Mouse (Mus musculus) liver, adult 2 months (tissue): ENCODE results near the gene Dnajc13. TPM values are rescaled to one million over a fixed set of nuclear protein-coding genes. Genes with fewer than 3 reads are reported as not detected.
A peak's percentile ranks its signal among the peaks of the same experiment; 100 is the strongest.

Experiments
- DNase-seq: peaks from one replicate; pipeline ENCODE4 v3.0.0-alpha.2; 2011; ENCODE audit warnings: low read depth, low spot score; ENCODE audit errors: extremely low read depth
- H3K27ac ChIP-seq: fragments of 200-500 bp; replicated peaks from 2 replicates; pipeline ENCODE4 v1.5.1; 2012; ENCODE audit warnings: low read depth, mild to moderate bottlenecking, control low read depth, inconsistent platforms, low read length; ENCODE audit not compliant: insufficient read depth
- H3K27me3 ChIP-seq: fragments of 200-500 bp; 2 replicates; pipeline ENCODE4 v1.6.1; 2012; ENCODE audit warnings: mild to moderate bottlenecking, moderate library complexity, low read length, inconsistent platforms; ENCODE audit not compliant: control insufficient read depth, insufficient read depth
- H3K36me3 ChIP-seq: fragments of 200-500 bp; 2 replicates; pipeline ENCODE4 v1.6.1; 2012; ENCODE audit warnings: low read length, inconsistent platforms; ENCODE audit not compliant: control insufficient read depth, insufficient read depth
- H3K4me1 ChIP-seq: fragments of 200-500 bp; 2 replicates; pipeline ENCODE4 v1.6.1; 2011; ENCODE audit warnings: low read length; ENCODE audit not compliant: control insufficient read depth, insufficient read depth
- H3K4me3 ChIP-seq: fragments of 200-500 bp; 2 replicates; pipeline ENCODE4 v1.5.1; 2011; ENCODE audit warnings: low read depth, mild to moderate bottlenecking, control low read depth, low read length, moderate library complexity; ENCODE audit not compliant: insufficient read depth
- H3K79me2 ChIP-seq: fragments of 200-500 bp; 2 replicates; pipeline ENCODE4 v1.6.1; 2012; ENCODE audit warnings: inconsistent platforms, mild to moderate bottlenecking, low read length, moderate library complexity; ENCODE audit not compliant: control insufficient read depth, insufficient read depth
- H3K9ac ChIP-seq: fragments of 200-500 bp; 2 replicates; pipeline ENCODE4 v1.6.1; 2012; ENCODE audit warnings: low read depth, mild to moderate bottlenecking, control low read depth, inconsistent platforms, low read length
- CTCF ChIP-seq: fragments of 200-500 bp; IDR thresholded peaks from 2 replicates; pipeline ENCODE4 v1.5.1; 2011; ENCODE audit warnings: low read depth, low read length, control low read depth
- POLR2A ChIP-seq: fragments of 200-500 bp; IDR thresholded peaks from 2 replicates; pipeline ENCODE4 v1.6.1; 2011; ENCODE audit warnings: low read length, control low read depth; ENCODE audit not compliant: insufficient read depth; ENCODE audit errors: extremely low read depth
- WGBS: fragments of 180-500 bp; shearing (Covaris S2); methylation state at CpG from one replicate; pipeline ENCODE4 v1.1.7; 2018; 5-methylcytosine and 5-hydroxymethylcytosine counted together
- polyA plus RNA-seq: library from polyadenylated mRNA; depleted of rRNA; stranded (reverse); fragments of >200 nt; gene quantifications from 2 replicates; pipeline ENCODE4 v1.2.3, GENCODE M21; 2012
- total RNA-seq: library from RNA; depleted of rRNA; stranded (reverse); fragments of >200 nt; gene quantifications from 2 replicates; pipeline ENCODE4 v1.2.3, GENCODE M21; 2014

Dnajc13 gene
- total and polyA plus RNA-seq, 2 experiments: 18.6 to 25.8 TPM

DNA sequence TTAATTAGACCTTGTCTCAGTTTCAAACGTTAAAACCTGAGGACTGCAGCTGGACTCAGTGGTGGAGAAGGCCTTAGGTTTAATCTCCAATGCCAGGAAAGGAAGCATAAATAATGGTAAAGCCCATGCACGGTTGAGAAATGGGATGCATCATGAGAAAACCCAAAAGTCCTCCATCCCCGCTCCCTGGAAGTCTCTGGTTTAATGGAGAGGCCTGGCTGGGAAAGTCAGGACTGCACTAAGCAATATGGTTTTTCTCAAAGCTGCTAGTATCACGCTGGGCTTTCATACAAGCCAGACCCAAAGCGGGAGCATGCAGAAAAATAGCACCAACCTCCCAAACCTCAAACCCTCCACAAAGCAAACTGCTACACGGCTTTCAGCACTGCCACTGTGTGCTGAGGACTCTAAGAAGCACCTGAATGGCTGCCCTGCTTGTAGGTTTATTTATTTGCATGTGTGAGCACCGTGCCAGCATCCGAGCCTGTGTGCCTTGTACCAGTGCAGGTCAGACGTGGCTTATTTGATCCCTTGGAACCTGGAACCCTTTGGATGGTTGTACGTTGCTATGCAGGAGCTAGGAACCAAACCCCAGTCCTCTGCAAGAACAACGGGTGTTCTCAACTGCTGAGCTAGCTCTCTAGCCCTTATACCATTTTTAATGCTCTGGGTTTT, 26.3 kb downstream of the Dnajc13 start:
- Histone ChIP-seq H3K36me3 (peaks cover 21% of the 10 kb centered on the region; the same call in 1 of the 2 replicates), H3K4me1 (peaks cover 5% of the 10 kb centered on the region), H3K9ac (no peak overlapping the region), H3K27ac (no peak overlapping the region), H3K79me2 (peaks cover 5% of the 10 kb centered on the region; the same call in 1 of the 2 replicates), H3K27me3 (no peaks in the 10 kb centered on the region), H3K4me3 (no peak overlapping the region)
- no peak for TF ChIP-seq CTCF
- TF ChIP-seq POLR2A: no peak
- no peak for DNase-seq
- WGBS: 87% methylated on average over 11 of the region's 11 CpGs

DNA sequence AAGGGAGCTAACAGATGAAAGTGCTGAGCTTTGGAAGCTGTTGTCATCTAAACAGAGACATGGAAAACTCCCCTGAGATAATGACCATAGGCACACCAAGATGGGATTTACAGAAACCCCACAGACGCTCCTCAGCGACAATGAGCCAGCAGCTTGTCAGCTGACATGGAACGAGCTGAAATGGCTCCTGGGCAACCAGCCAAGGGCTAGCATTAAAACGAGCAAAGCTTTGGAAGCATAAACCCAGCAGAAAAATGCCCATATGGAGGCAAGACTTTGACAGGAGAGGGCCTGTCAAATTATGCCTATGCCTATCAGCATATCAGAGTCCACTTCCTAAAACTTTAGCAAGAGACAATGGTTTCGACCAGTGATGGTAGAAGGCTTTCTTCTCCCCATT, 27.0 kb downstream of the Dnajc13 start:
- WGBS: 56% methylated on average over 5 of the region's 5 CpGs

DNA sequence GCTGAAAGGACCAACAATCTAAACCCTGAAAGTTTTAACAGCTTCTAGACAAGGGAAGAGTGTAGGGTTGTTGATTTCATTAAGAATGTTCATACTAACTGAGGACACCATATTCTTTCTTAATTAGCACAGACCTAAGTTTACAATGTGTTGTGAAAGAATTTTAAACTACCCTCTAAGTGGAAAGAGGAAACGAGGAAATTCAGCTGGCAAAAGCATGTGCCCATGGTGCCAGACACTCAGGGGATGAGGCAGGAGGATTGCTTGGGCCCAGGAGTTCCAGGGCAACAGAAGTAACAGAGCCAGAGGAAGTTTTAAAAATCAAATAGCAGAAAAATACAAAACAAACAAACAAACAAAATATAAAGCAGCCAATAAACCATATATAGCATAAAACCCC, 28.9 kb downstream of the Dnajc13 start:
- no peak overlapping the region for H3K4me3 ChIP-seq
- no peaks in the 10 kb centered on the region for H3K27me3 ChIP-seq
- H3K4me1 ChIP-seq: peaks cover 5% of the 10 kb centered on the region
- TF ChIP-seq POLR2A: no peak
- TF ChIP-seq CTCF: no peak
- peaks cover 39% of the 10 kb centered on the region for H3K36me3 ChIP-seq
- no peaks in the 10 kb centered on the region for H3K79me2 ChIP-seq
- no peak for DNase-seq
- H3K27ac ChIP-seq: no peak overlapping the region
- H3K9ac ChIP-seq: no peak overlapping the region
- WGBS: 14% methylated on average over 1 of the region's 1 CpGs

More for the DNA sequence above, 27.0 kb downstream of the Dnajc13 start:
- Histone ChIP-seq H3K27me3 (no peaks in the 10 kb centered on the region), H3K27ac (no peak overlapping the region), H3K36me3 (peaks cover 26% of the 10 kb centered on the region), H3K4me1 (peaks cover 5% of the 10 kb centered on the region), H3K9ac (no peak overlapping the region), H3K79me2 (peaks cover 3% of the 10 kb centered on the region; the same call in 1 of the 2 replicates), H3K4me3 (no peak overlapping the region)
- no peak for TF ChIP-seq POLR2A
- no peak for DNase-seq

DNA sequence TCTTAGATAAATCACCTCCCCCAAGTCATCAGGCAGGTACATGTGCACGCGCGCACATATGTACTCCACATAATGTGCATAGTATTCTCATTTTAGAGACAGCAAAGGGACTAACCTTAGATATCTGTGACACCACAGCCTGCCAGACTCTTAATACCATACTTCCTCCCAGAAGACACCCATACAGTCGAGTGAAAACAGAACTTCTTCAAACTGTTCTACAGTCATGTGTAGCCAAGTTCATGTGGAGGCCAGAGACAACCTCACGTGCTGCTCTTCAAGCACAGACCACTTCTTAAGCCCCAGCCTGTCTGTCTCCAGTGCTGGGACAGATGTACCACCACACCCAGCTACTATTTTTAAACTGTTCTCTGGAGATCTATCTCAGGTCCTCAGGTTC, 29.7 kb downstream of the Dnajc13 start:
- no peak overlapping the region for H3K27ac ChIP-seq
- 96% methylated on average over 5 of the region's 5 CpGs for WGBS
- peaks cover 45% of the 10 kb centered on the region for H3K36me3 ChIP-seq

DNA sequence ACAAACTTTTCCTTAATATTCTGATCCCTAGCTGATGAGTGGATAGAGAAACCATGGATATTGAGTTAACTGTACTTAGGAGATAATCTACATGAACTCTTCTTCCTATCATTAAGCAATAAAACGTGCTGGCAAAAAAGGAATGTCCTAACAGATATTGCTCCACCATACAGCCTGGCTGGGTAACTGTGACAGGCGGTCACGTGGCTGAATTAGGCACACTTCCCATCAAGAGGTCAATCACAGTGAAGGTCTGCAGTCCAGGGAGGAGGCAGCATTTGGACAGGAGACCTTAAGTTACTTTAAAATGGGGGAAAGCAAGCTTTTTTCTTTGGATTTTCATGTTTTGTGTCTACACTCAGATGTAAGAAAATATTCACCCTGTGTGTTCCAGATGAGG, 30.7 kb downstream of the Dnajc13 start:
- peak; percentile 96 for DNase-seq
- no peak overlapping the region for H3K4me3 ChIP-seq
- H3K27me3 ChIP-seq: no peaks in the 10 kb centered on the region
- WGBS: 14% methylated on average over 3 of the region's 3 CpGs
- peaks cover 5% of the 10 kb centered on the region for H3K4me1 ChIP-seq
- H3K9ac ChIP-seq: no peak overlapping the region
- no peak overlapping the region for H3K27ac ChIP-seq
- H3K36me3 ChIP-seq: peaks cover 41% of the 10 kb centered on the region
- TF ChIP-seq POLR2A (no peak), CTCF (no peak)
- H3K79me2 ChIP-seq: no peaks in the 10 kb centered on the region

More for the DNA sequence above, 29.7 kb downstream of the Dnajc13 start:
- Histone ChIP-seq H3K9ac (no peak overlapping the region), H3K27me3 (no peaks in the 10 kb centered on the region), H3K4me3 (no peak overlapping the region), H3K79me2 (no peaks in the 10 kb centered on the region), H3K4me1 (peaks cover 5% of the 10 kb centered on the region)
- no peak for TF ChIP-seq CTCF
- no peak for TF ChIP-seq POLR2A
- peak; percentile 23 for DNase-seq

DNA sequence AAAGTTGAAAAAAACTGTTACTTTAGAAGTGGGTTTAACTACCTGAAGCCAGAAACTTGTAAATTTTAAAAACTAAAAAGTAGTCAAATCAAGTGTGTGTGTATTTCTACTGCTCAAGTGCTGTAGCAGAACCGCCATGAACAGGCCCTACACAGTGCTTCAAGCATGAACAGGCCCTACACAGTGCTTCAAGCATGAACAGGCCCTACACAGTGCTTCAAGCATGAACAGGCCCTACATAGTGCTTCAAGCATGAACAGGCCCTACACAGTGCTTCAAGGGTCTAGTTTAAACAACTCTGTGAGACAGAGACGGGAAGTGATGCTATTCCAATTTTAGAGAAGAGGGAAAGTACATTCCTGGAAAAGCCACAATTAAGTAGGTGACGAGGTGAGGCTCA, 51.3 kb downstream of the Dnajc13 start:
- Histone ChIP-seq H3K27me3 (no peaks in the 10 kb centered on the region), H3K36me3 (peaks cover 53% of the 10 kb centered on the region), H3K9ac (no peak overlapping the region), H3K79me2 (no peaks in the 10 kb centered on the region), H3K4me3 (no peak overlapping the region), H3K4me1 (no peaks in the 10 kb centered on the region), H3K27ac (no peak overlapping the region)
- DNase-seq: no peak
- WGBS: 95% methylated on average over 3 of the region's 3 CpGs
- no peak for TF ChIP-seq CTCF
- no peak for TF ChIP-seq POLR2A
